Mouse (Mus musculus): ENCODE results near the gene Zfp296.
A peak's percentile ranks its signal among the peaks of the same experiment; 100 is the strongest.

DNA sequence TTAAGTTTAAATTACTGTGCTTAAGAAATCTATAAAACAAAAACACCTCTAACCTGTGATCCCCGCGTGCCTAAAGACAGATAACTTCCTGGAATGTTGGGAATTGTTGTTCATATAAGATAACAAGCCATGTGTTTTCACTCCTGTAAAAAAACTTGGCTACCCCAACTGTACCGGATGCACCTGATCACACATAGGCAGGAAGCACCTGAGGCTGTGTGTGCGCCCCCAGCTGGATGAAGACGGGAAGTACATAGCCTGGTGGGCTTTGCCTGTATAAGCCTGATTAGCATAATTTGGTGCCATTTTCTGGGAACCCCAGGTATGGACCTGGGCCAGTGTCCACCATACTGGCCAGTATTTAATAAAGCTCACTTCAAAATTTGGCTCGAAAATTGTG lies 33.5 kb upstream of the Zfp296 start:
- TF ChIP-seq CTCF (IDR thresholded peaks at IDR 0.05; ENCODE audit: control insufficient read depth, insufficient read depth, insufficient replicate concordance, low read depth, low read length) (peak; percentile 40; the same call in 1 of the 2 replicates), POLR2A (IDR thresholded peaks at IDR 0.05; ENCODE audit: control insufficient read depth, low read depth, low read length) (no peak)

Measured in testis, adult 2 months (tissue).